Mouse (Mus musculus): ENCODE results near the gene Xpo5.

Gene Xpo5

GRCm38 (mm10) chr17:46206676-46207075 lies 4.1 kb downstream of the Xpo5 start:
- no peak for DNase-seq

GRCm38 (mm10) chr17:46210550-46210949 lies 8.0 kb downstream of the Xpo5 start:
- DNase-seq, result no peak

DNA sequence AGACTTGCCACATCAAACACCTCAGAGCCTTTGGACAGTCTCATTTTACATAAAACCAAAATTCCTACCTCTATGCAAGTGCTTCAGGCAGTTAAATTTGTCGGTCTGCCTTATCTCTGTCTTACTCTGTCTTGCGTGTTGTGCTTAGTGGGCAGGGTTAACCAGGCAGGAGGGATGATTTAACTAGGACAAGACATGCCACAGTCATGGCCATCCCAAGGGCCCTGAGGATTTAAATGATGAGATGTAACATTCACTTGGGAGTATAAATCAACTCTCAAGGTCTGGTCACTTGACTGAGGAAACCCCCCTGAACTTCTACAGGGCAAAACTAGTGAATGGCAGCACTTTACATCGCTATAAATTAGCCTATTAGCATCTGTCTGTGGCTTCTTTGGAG lies 19.0 kb downstream of the Xpo5 start:
- no peak for DNase-seq

DNA sequence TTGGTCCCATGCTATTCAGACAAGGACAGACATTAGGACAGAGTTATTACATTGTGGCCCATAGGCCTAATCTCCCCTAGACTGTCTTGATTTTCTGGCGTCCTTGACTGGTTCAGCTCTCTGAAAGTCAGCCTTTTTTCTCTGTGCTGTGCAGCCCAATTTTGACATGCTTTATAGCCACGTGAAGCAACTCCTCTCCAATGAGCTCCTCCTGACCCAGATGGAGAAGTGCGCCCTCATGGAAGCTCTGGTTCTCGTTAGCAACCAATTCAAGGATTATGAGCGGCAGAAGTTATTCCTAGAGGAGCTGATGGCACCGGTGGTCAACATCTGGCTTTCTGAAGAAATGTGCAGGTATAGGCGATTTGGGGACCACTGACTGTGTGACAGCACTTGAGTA lies 25.0 kb downstream of the Xpo5 start:
- DNase-seq, result no peak

DNA sequence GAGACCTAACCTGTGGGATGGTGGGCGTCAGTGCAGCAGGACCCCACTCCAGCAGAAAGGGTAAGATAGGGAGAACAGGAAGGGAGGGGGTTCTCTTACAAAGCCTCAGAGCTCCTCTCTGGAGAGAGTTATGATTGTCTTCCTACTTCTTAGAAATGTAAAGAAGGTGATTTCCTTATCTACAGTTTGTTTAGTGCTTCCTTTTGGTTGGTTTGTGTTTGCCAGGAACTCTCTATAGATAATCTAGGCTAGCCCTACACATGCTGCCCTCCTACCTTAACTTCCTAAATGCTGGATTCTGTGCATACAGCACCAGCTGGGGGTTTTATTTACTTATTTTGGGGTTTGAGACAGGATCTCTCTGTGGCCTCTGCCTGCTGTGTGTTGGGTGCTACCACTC lies 33.5 kb downstream of the Xpo5 start:
- no peak for DNase-seq

GRCm38 (mm10) chr17:46237079-46237478 lies 34.5 kb downstream of the Xpo5 start:
- no peak for DNase-seq

GRCm38 (mm10) chr17:46237480-46237879 lies 34.9 kb downstream of the Xpo5 start:
- DNase-seq, result no peak

- DNase-seq, result no peak
Measured at GRCm38 (mm10) chr17:46239516-46240114, 37.0 kb downstream of the Xpo5 start.

DNA sequence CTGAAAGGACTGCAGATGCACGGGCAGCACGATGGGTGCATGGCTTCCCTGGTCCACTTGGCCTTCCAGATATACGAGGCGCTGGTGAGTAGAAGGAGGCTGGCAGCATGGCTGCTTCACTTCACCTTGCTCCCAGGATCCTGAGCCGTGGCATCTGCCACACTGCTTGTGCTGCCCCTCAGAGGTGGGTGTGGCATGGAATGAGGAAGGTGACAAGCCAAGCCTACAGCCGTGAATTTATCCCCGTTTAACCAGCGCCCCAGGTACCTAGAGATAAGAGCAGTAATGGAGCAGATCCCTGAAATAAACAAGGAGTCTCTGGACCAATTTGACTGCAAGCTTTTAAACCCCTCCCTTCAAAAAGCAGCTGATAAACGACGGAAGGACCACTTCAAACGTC lies 38.9 kb downstream of the Xpo5 start:
- no peak for DNase-seq

DNA sequence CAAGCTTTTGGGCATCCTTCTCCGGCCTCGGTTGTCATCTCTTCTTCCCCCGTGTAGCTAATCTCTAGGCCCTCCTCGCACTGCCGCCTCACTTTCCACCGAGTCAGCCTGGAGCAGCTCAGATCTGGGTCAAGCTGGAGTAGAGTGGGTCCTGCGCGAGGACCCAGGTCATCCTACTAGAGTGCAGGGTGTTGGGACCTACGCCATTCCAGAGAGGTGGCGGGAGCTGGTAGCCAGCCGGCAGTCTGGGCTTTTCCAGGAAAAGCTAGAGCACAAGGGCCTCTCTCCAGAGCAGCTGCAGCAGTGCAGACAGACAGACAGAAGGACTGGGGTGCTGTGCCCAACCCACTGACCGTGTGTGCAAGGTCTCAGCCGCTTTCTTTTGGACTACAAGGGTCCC lies 39.7 kb downstream of the Xpo5 start:
- DNase-seq, result no peak

GRCm38 (mm10) chr17:46242993-46243392 lies 40.4 kb downstream of the Xpo5 start:
- DNase-seq, result no peak

DNA sequence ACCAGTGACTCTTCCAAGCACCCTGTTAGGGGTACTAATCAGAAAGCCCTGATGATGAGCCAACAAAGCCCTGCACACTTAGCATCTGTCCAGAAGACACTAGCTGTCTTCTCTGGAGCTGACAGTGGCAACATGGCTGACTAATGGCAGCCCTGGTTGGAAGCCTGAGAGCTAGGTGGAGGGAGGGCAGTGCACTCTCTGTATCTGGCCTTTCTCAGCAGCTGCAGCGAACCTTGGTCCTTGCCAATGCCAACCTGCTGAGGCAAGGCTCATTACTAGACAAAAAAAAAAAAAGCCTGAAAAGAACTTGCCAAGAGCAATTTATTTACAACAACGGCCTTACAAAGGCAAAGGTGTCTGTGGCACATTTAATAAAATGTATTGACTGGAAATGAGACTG lies 41.0 kb downstream of the Xpo5 start:
- no peak for DNase-seq

DNA sequence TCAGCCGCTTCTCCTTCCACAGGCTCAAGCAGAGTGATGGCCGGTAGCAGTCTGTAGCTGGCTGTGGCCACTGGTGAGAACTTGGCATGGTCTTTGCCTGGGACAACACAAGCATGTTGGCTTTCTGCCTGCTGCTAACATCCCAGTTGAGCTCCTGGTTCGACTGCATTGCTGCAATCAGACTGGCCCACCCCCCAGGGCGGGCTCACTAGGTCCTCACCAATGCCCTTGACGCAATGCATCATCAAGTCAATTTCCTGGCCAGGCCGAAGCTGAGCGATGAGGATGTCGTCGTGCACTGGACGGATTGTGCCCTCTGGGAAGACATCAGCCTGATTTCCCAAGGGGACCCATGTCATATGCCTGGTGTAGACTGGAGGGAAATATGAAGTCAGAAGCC lies 42.0 kb downstream of the Xpo5 start:
- DNase-seq, result no peak

GRCm38 (mm10) chr17:46247512-46248188 lies 45.1 kb downstream of the Xpo5 start, which contains the start of the genes Polr1c and Yipf3:
TSS of gene Polr1c (minus strand) at chr17:46248054.
TSS of gene Yipf3 (plus strand) at chr17:46248080.
- DNase-seq, result peak; percentile 93

DNA sequence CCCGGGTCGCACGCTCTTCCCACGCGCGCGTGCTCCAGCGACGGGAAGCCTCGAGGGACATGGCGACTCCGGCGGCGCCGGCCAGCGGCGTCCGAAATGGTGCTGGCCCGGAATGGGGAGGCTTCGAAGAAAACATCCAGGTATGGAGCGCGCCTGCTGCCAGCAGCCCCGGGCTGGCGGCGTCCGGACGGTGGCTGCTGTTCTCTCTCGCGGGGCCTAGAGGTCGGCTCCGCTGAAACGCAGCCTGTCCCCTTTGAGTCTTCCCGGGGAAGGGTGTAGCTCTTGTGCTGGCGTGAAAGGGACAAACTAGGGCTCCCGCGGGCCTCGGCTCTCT lies 45.6 kb downstream of the Xpo5 start:
- no peak for DNase-seq

DNA sequence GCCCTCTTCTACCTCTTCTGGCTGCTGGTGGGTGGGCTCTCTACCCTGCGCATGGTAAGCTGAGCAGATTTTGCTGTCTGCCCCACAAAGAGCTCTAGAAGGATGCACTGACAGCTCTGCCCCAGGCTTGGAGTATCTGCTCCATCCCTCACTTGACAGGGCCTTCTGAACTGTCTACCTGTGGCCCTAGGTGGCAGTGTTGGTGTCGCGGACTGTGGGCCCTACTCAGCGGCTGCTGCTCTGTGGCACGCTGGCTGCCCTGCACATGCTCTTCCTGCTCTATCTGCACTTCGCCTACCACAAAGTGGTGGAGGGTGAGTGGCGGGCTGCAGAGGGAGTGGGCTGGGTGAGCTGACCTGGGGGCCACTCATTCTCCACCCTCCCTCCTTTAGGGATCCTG lies 48.6 kb downstream of the Xpo5 start:
- no peak for DNase-seq

- DNase-seq, result no peak
Measured at GRCm38 (mm10) chr17:46252571-46253451, 50.2 kb downstream of the Xpo5 start.

GRCm38 (mm10) chr17:46253452-46254084 lies 51.0 kb downstream of the Xpo5 start, which contains the start of gene Lrrc73:
TSS of gene Lrrc73 (plus strand) at chr17:46253531.
- peak; percentile 86 for DNase-seq

DNA sequence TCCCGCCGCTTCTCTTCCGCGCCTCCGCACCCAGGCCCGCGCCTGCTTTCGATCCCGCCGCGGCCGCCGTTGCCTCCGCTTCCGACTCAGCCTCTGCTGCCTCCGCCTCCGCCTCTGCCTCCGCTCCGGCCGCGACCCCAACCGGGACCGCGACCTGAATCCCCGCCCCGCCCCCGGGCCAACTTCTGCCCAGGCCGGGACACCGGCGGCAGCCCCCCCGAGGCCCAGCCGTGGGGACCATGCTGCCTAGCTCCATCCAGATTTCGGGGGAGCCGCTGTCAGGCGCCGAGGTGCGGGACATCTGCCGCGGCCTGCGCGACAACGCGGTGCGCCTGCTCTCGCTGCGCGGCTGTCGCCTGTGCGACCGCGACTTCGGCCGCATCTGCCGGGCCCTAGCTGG lies 51.5 kb downstream of the Xpo5 start:
- no peak for DNase-seq

DNA sequence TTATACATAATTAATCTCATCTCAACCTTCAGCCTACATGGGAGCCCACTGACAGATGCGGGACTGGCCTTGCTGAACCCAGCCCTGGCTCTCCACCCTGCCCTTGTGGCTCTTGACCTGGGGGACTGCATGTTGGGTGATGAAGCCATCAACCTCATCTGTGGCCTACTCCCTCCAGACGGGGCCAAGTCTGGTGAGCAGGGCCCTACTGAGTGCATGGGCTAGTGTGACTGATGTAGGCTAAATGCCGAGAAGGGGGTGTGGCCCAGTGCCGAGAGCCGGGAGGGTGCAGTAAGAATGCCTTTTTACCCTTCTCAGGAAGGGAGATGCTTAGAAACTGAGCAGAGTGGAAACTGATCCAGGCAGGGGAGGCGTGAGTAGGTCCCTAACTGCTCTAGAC lies 52.6 kb downstream of the Xpo5 start:
- DNase-seq, result no peak

DNA sequence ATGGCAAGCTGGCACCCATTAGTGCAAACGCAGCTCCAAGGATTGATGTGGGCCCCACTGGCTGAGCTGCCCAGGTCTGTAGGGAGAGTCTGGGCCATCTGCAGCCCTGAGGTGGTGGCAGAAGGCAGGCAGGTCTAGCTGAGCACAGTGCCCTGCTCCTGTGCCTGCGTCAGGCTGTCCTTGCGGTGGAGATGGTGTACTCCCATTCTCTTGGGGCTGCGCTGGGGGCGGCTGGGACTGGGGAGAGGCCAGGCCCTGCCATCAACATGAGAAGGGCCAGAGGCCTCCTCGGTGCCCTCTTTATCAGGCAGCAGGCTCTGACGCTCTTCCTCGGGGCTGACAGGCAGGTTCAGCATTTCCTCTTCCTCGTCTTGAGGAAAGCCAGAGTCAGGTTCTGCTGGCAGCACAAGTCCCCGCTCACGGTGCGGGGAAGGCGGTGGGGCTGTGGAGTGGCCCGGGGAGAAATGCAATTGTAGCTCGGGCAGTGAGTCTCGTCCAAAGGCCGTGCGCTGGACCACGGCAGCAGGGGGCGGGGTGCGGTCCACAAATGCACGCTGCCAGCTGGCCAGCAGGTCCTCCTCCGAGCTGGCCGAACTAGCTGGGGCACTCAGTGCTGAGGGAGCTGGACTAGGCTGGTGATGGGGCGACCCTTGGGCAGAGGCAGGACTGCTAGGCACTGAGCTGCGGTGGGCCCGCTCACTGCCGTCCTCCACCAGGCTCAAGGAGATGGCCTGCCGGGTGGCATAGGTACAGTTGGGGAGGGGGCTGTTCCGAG lies 55.9 kb downstream of the Xpo5 start:
- no peak for DNase-seq

- DNase-seq, result no peak
Measured at GRCm38 (mm10) chr17:46259675-46260074, 57.1 kb downstream of the Xpo5 start.

Data from cerebellum, adult 11 months (tissue).